Mouse (Mus musculus): ENCODE data around the gene Plch1. TPM values are rescaled to one million over a fixed set of nuclear protein-coding genes. Genes with fewer than 3 reads are reported as not detected.

Plch1 gene
- polyA plus RNA-seq, 1 experiment from 2014 or later, result 11.1 TPM

DNA sequence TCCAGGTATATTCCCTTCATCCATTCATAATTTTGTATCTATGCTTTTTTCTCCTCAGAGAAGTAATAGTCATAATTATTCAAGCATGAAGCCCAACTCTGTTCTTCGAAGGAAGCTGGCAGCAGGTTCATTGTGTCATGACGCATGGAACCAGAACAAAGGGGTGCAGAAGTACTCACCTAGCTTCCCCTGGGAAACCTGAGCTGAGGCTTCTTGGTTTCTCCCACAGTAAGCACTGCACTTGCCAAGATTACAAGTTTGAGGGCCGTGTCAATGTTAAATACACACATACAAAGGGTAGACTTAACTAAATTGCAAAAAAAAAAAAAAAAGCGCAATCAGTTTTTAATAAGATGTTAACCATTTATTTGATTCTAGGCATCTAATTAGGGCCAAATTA, 3.0 kb downstream of the Plch1 start:
- ATAC-seq (ENCODE audit: low FRiP score), result no peak
- Histone ChIP-seq H3K4me1 (replicated peaks) (peaks cover 30% of the 10 kb centered on the region), H3K9me3 (no peaks in the 10 kb centered on the region), H3K4me2 (peak overlapping the region; percentile 82), H3K27ac (0 out of 2 replicates have a peak overlapping the region, but pooled peaks have one; percentile 67), H3K9ac (no peak overlapping the region), H3K27me3 (no peaks in the 10 kb centered on the region), H3K36me3 (no peaks in the 10 kb centered on the region), H3K4me3 (no peak overlapping the region)
- WGBS, result 47% methylated on average over 4 of the region's 4 CpGs

GRCm38 (mm10) chr3:63895786-63896185, 3.5 kb downstream of the Plch1 start:
- Histone ChIP-seq H3K9ac (no peak overlapping the region), H3K9me3 (no peaks in the 10 kb centered on the region), H3K27me3 (no peaks in the 10 kb centered on the region), H3K27ac (peak overlapping the region; percentile 67), H3K4me1 (replicated peaks) (peaks cover 30% of the 10 kb centered on the region), H3K4me2 (no peak overlapping the region), H3K4me3 (no peak overlapping the region), H3K36me3 (0 out of 2 replicates have a peak, but pooled peaks cover 2% of the 10 kb centered on the region)
- no peak for ATAC-seq (ENCODE audit: low FRiP score)
- WGBS, result 9% methylated on average over 2 of the region's 2 CpGs

DNA sequence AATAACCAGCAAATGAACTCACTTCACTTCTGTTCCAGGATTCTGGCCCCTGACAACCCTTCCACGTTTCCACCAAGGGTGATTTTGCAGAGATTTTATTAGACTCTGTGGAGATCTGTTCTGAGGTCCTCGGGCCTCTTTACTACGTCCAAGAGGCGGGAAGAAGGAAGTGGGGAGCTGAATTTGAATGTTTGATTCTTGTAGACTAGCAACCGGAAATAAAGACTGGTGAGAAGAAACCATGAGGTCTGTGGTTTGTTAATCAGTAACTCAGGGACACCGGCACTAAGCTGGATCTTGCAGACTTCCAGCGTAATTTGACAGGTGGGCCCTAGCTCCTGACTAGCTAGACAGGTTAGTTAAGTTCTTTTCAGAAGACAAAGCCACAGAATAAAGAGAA, 5.6 kb downstream of the Plch1 start:
- Histone ChIP-seq H3K9ac (no peak overlapping the region), H3K27ac (no peak overlapping the region; the same call in 1 of the 2 replicates), H3K27me3 (no peaks in the 10 kb centered on the region), H3K4me2 (no peak overlapping the region), H3K36me3 (0 out of 2 replicates have a peak, but pooled peaks cover 3% of the 10 kb centered on the region), H3K4me3 (no peak overlapping the region), H3K9me3 (no peaks in the 10 kb centered on the region), H3K4me1 (replicated peaks) (peaks cover 18% of the 10 kb centered on the region)
- ATAC-seq (ENCODE audit: low FRiP score), result no peak
- WGBS, result 48% methylated on average over 7 of the region's 7 CpGs

GRCm38 (mm10) chr3:63892154-63892553, 7.1 kb downstream of the Plch1 start:
- Histone ChIP-seq H3K27ac (no peak overlapping the region), H3K9me3 (no peaks in the 10 kb centered on the region), H3K4me1 (replicated peaks) (peaks cover 10% of the 10 kb centered on the region), H3K4me3 (no peak overlapping the region), H3K36me3 (0 out of 2 replicates have a peak, but pooled peaks cover 3% of the 10 kb centered on the region), H3K27me3 (no peaks in the 10 kb centered on the region), H3K4me2 (no peak overlapping the region), H3K9ac (no peak overlapping the region)
- 62% methylated on average over 3 of the region's 3 CpGs for WGBS
- no peak for ATAC-seq (ENCODE audit: low FRiP score)

- WGBS, result 86% methylated on average over 2 of the region's 2 CpGs
- H3K27me3 ChIP-seq, result no peaks in the 10 kb centered on the region
- peaks cover 15% of the 10 kb centered on the region for H3K36me3 ChIP-seq
- no peak overlapping the region for H3K27ac ChIP-seq
- H3K4me2 ChIP-seq, result no peak overlapping the region
- H3K4me1 ChIP-seq (replicated peaks), result peaks cover 8% of the 10 kb centered on the region
- H3K9ac ChIP-seq, result no peak overlapping the region
- no peak for ATAC-seq (ENCODE audit: low FRiP score)
- H3K4me3 ChIP-seq, result no peak overlapping the region
- H3K9me3 ChIP-seq, result peaks cover 9% of the 10 kb centered on the region; the same call in 1 of the 2 replicates
Observed at GRCm38 (mm10) chr3:63881065-63881464, 18.2 kb downstream of the Plch1 start.

DNA sequence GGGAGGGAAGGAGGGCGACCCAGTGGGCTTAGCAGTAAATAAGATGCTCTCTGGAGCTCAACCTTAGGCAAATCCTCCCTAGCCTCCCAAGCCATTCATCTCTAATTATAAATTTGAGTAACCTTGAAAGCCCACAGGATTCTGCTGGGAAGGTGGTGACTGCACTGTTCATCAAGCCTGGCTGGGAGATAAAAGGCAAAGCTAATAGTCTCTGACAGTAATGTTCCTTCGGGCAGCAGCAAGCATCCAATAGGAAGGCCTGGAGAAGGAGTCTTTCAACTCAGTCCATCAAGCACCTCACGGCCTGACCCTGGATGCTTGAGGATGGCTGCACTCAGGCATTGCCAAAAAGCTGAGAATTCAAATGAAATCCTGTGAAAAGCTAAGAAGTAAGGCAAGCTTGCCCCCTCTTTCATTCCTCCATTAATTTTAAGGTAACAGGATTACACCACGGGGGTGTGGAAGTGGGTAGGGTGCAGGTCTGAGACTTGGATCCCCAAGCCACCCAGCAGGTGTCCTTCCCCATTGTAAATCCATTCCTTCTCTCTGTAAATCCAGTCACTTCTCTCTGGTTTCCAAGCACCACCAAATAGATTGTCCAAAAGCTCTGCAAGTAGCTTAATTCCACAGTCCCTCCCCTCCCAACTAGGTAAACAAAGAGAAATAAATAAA, 20.1 kb downstream of the Plch1 start:
- H3K27ac ChIP-seq, result peak overlapping the region; percentile 62
- H3K27me3 ChIP-seq, result no peaks in the 10 kb centered on the region
- H3K9ac ChIP-seq, result no peak overlapping the region
- no peak overlapping the region for H3K4me2 ChIP-seq
- 41% methylated on average over 4 of the region's 4 CpGs for WGBS
- H3K9me3 ChIP-seq, result no peaks in the 10 kb centered on the region
- H3K4me1 ChIP-seq (replicated peaks), result peaks cover 8% of the 10 kb centered on the region
- H3K36me3 ChIP-seq, result no peaks in the 10 kb centered on the region
- ATAC-seq (ENCODE audit: low FRiP score), result peak; percentile 68
- no peak overlapping the region for H3K4me3 ChIP-seq

- Histone ChIP-seq H3K27me3 (no peaks in the 10 kb centered on the region), H3K36me3 (no peaks in the 10 kb centered on the region), H3K4me1 (replicated peaks) (peaks cover 11% of the 10 kb centered on the region; the same call in 1 of the 2 replicates), H3K4me3 (no peak overlapping the region), H3K9me3 (no peaks in the 10 kb centered on the region), H3K4me2 (no peak overlapping the region), H3K27ac (no peak overlapping the region), H3K9ac (no peak overlapping the region)
- no peak for ATAC-seq (ENCODE audit: low FRiP score)
- WGBS, result 28% methylated on average over 1 of the region's 1 CpGs
Observed at GRCm38 (mm10) chr3:63872818-63873217, 26.5 kb downstream of the Plch1 start.

DNA sequence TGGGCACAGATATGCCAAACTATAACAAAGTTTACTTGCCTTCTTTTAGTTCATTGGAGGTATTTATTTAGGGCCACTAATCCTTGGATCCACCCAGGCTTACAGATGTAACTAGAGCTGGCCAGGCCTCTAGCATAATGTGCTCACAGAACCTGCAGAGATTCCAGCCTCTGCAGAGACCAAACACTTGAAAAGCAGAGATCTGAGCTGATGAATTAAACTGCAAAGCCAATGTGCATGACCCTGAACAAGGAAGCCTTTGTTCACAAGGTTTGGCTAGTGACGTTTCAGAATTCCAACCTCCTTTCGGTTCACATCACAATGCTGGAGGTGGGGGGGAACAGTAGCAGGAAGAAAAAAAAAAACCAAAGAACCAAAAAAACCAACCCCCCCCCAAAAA, 28.0 kb downstream of the Plch1 start:
- Histone ChIP-seq H3K9me3 (no peaks in the 10 kb centered on the region), H3K4me2 (no peak overlapping the region), H3K27me3 (no peaks in the 10 kb centered on the region), H3K36me3 (no peaks in the 10 kb centered on the region), H3K4me1 (replicated peaks) (peaks cover 11% of the 10 kb centered on the region; the same call in 1 of the 2 replicates), H3K27ac (no peak overlapping the region), H3K9ac (no peak overlapping the region), H3K4me3 (no peak overlapping the region)
- WGBS, result 12% methylated on average over 2 of the region's 2 CpGs
- no peak for ATAC-seq (ENCODE audit: low FRiP score)

DNA sequence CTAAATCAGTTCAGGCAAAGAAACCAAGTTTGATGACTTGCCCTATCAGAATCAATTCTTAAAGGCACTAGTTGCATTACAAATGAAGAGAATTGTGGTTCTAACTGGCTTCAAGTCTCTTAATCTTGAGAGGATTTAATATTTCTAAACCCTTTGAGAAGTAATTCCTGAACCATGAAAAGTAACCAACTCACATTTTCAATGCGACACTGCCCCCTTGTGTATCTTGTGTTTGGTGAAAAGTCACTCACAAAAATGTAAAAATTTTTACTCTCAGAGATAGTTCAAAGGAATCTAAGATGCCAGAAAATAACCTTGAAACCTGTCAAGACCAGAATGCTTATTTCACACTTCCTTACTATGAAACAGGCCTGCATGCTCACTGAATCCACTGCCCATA, 31.0 kb downstream of the Plch1 start:
- Histone ChIP-seq H3K36me3 (no peaks in the 10 kb centered on the region), H3K4me1 (replicated peaks) (peaks cover 16% of the 10 kb centered on the region; the same call in 1 of the 2 replicates), H3K4me2 (no peak overlapping the region), H3K9ac (no peak overlapping the region), H3K4me3 (no peak overlapping the region), H3K27me3 (no peaks in the 10 kb centered on the region), H3K9me3 (no peaks in the 10 kb centered on the region), H3K27ac (no peak overlapping the region)
- WGBS, result 79% methylated on average over 1 of the region's 1 CpGs
- ATAC-seq (ENCODE audit: low FRiP score), result no peak

DNA sequence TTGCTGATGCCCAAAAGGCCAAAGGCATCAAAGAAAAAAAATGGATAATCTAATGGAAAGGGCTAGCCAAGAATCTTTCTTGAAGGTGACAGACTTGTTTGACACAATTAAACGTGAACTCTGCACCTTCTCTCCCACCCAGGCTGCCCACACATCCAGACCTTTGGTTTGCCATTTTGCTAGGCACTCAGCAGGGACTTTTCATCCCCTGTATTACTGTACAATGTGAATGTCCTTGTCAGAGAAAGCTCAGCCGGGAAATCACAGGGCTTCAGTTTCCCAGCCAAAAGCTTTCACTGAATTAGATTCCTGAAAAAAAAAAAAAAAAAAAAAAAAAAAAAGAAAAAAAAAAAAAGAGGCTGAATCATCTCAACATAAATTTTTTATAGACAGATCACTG, 34.2 kb downstream of the Plch1 start:
- no peak for ATAC-seq (ENCODE audit: low FRiP score)
- Histone ChIP-seq H3K4me1 (replicated peaks) (peaks cover 10% of the 10 kb centered on the region; the same call in 1 of the 2 replicates), H3K4me2 (no peak overlapping the region), H3K27ac (no peak overlapping the region), H3K9me3 (no peaks in the 10 kb centered on the region), H3K4me3 (no peak overlapping the region), H3K27me3 (no peaks in the 10 kb centered on the region), H3K9ac (no peak overlapping the region), H3K36me3 (no peaks in the 10 kb centered on the region)
- WGBS, result 54% methylated on average over 2 of the region's 2 CpGs

DNA sequence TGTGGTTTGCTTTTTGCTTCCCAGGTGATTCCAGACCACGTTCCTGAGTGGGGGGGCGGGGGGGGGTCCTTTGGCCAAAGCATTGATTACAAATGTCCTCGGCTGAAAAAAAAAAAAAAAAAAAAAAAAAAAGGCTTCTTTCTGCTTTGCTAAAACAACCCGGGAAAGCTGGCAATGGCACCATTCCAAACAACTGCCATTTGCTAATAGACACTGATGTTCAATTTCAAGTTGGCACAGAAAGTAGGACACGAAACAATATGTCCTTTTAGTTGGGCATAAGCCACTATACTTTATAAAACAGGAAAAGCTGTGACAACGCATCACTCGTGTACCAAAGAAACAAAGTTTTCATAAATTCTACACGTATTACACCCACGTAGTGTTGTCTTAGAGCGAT, 36.6 kb downstream of the Plch1 start:
- Histone ChIP-seq H3K27me3 (no peaks in the 10 kb centered on the region), H3K4me2 (no peak overlapping the region), H3K36me3 (no peaks in the 10 kb centered on the region), H3K4me1 (replicated peaks) (peaks cover 10% of the 10 kb centered on the region; the same call in 1 of the 2 replicates), H3K9me3 (no peaks in the 10 kb centered on the region), H3K9ac (no peak overlapping the region), H3K4me3 (no peak overlapping the region), H3K27ac (no peak overlapping the region)
- no peak for ATAC-seq (ENCODE audit: low FRiP score)
- WGBS, result 72% methylated on average over 10 of the region's 10 CpGs

- no peak overlapping the region for H3K4me2 ChIP-seq
- H3K27me3 ChIP-seq, result no peaks in the 10 kb centered on the region
- H3K36me3 ChIP-seq, result no peaks in the 10 kb centered on the region
- H3K9me3 ChIP-seq, result no peaks in the 10 kb centered on the region
- ATAC-seq (ENCODE audit: low FRiP score), result no peak
- H3K4me3 ChIP-seq, result no peak overlapping the region
- peaks cover 13% of the 10 kb centered on the region for H3K4me1 ChIP-seq (replicated peaks)
- H3K27ac ChIP-seq, result no peak overlapping the region
- 82% methylated on average over 5 of the region's 5 CpGs for WGBS
- no peak overlapping the region for H3K9ac ChIP-seq
Observed at GRCm38 (mm10) chr3:63852828-63853227, 46.4 kb downstream of the Plch1 start.

DNA sequence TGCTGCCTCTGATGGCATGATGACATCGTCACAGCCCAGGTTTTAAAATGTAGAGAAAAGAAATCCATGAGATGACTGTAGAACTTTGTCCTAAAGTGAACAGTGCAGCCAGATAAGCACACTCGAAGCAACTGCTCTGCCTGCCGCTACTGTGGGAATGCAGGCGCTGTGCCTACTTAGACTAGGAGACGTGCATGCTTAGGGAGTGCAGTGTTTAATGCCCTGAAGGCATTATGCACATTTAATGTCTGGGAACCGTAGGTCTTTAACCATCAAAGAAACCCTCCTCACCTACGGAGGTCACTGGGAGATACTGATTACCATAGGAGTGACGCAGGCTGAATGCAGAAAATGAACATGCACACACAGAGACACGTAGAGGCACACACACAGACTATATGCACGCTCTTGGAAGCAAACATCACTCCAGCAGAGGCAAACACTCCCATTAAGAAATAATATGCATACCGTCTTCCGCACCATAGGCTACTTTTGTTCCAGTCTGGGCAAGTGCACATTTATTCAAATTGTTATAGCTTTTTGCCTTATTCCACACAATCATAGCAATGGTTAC, 48.1 kb downstream of the Plch1 start:
- Histone ChIP-seq H3K4me3 (peak overlapping the region; percentile 29), H3K9ac (peak overlapping the region; percentile 59; the same call in 1 of the 2 replicates), H3K36me3 (no peaks in the 10 kb centered on the region), H3K4me2 (peak overlapping the region; percentile 53), H3K27ac (peak overlapping the region; percentile 69), H3K9me3 (no peaks in the 10 kb centered on the region), H3K27me3 (no peaks in the 10 kb centered on the region), H3K4me1 (replicated peaks) (peaks cover 13% of the 10 kb centered on the region)
- ATAC-seq (ENCODE audit: low FRiP score), result peak; percentile 90
- WGBS, result 26% methylated on average over 12 of the region's 12 CpGs

Data from hindbrain, embryonic 13.5 days (tissue).